Mouse (Mus musculus): ENCODE measurements around the gene Gm45844. TPM values are rescaled to one million over a fixed set of nuclear protein-coding genes. Genes with fewer than 3 reads are reported as not detected.

The Gm45844 gene
- polyA plus RNA-seq, 1 experiment from 2014 or later = 16.3 TPM

DNA sequence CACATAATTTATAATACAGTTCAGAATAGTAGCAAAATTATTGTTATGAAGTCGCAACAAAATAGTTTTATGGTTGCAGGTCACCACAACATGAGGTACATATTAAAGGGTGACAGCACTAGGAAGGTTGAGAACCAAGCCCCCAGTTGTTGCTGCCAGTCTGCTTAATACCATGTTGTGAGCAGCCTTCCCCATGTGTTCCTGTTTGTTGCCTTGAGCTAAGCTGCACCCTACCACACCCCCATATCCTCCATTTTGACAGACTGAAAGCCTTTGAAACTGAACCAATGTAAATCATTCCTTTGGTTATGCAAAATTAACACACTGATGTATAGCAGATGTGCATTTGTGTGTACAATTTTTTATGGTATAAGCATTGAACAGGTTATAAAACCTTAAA lies 92.2 kb downstream of the Gm45844 start:
- Histone ChIP-seq H3K4me1 (ENCODE audit: control insufficient read depth, insufficient read depth, low read length) (0 out of 2 replicates have a peak, but pooled peaks cover 2% of the 10 kb centered on the region), H3K27ac (ENCODE audit: low read length) (no peak overlapping the region), H3K4me2 (ENCODE audit: low read length) (no peak overlapping the region), H3K9me3 (replicated peaks; ENCODE audit: control insufficient read depth, low read length, poor library complexity, severe bottlenecking) (no peaks in the 10 kb centered on the region), H3K9ac (ENCODE audit: low read depth, low read length) (no peak overlapping the region), H3K36me3 (ENCODE audit: control insufficient read depth, insufficient read depth, low read length) (peaks cover 20% of the 10 kb centered on the region), H3K4me3 (ENCODE audit: low read depth, low read length) (no peak overlapping the region), H3K27me3 (ENCODE audit: control insufficient read depth, insufficient read depth, low read depth, low read length) (no peaks in the 10 kb centered on the region)
- WGBS = 94% methylated on average over 1 of the region's 1 CpGs
- no peak for ATAC-seq

DNA sequence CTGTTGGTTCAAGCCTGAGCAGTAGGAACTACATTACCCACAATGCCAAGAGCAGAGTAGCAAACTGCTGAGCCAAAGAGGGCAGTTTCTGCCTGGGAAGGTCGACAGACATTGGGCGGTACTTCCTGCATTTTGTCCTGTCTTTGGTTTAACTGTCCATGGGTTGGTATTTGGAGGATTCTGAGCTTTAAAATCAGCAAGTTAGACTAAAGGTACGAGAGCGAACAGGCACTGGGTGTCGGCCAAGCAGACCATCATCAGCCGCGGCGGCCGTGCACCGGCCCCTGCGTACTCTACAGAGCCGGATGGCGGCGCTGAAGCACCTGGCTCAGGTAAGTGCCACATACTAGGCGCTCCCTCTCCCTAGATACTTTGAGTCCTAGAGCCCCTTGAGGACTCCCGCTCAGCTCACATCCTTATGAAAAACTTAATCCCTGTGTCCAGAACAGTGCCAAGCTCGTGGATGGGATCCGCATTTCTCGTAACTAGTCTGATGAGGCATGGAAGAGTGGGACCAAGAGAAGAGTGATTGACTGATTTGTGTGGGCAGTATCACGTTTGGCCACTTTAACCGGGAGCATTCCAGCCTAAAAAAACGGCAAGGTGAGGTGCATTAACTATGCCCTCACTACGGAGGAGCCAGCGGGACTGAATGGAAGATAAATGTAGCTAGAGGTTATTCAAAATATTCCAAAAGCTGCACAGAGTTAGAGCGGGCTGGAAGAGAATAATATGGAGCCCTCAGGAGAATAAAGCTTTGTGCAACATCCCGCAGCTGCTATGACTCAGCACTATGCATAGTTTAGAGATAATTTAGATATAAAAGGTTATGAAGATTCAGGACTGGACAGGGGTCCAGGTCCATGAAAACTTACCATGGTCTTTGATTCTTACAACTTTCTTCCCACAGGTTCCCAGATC lies 106.6 kb downstream of the Gm45844 start, which contains the start of gene Zfp418:
Gene Zfp418 (plus strand): TSS at position 104 of the 921 bp plus-strand sequence.
- no peaks in the 10 kb centered on the region for H3K9me3 ChIP-seq (replicated peaks; ENCODE audit: control insufficient read depth, low read length, poor library complexity, severe bottlenecking)
- H3K36me3 ChIP-seq (ENCODE audit: control insufficient read depth, insufficient read depth, low read length) = peaks cover 13% of the 10 kb centered on the region
- peak within 1 kb of the TSS; percentile 72 for H3K9ac ChIP-seq (ENCODE audit: low read depth, low read length)
- ATAC-seq = peak; percentile 99
- H3K27ac ChIP-seq (ENCODE audit: low read length) = peak within 1 kb of the TSS; percentile 78
- WGBS = under 1% methylated on average over 26 of the region's 26 CpGs
- H3K27me3 ChIP-seq (ENCODE audit: control insufficient read depth, insufficient read depth, low read depth, low read length) = no peaks in the 10 kb centered on the region
- peak within 1 kb of the TSS; percentile 58 for H3K4me3 ChIP-seq (ENCODE audit: low read depth, low read length)
- H3K4me1 ChIP-seq (ENCODE audit: control insufficient read depth, insufficient read depth, low read length) = peaks cover 6% of the 10 kb centered on the region
- peak within 1 kb of the TSS; percentile 67 for H3K4me2 ChIP-seq (ENCODE audit: low read length)

Small RNAs within 50 kb of the gene (microRNA-seq; reads per million reads assigned to microRNA genes)
- gene Mir5620 = 1.0 reads per million

Other genes with a start within 250 kb of the Gm45844 start
- 24.0 and 24.3 TPM in 2 replicates for gene Zfp954, start 156.8 kb downstream of the Gm45844 start, polyA plus RNA-seq (2015; fragmentation: Nextera tagmentation; extraction: Ambion mirVana)
- 17.5 and 18.2 TPM in 2 replicates for gene Zfp773, start 141.5 kb downstream of the Gm45844 start, polyA plus RNA-seq (2015; fragmentation: Nextera tagmentation; extraction: Ambion mirVana)
- gene Zfp418, start 107.0 kb downstream of the Gm45844 start, polyA plus RNA-seq (2015; fragmentation: Nextera tagmentation; extraction: Ambion mirVana) = 3.5 TPM in 2 replicates
- gene Zfp772, start 68.3 kb downstream of the Gm45844 start, polyA plus RNA-seq (2015; fragmentation: Nextera tagmentation; extraction: Ambion mirVana) = 9.8 and 10.6 TPM in 2 replicates
- 1.5 and 1.7 TPM in 2 replicates for gene Vmn2r29, start 31.0 kb downstream of the Gm45844 start, polyA plus RNA-seq (2015; fragmentation: Nextera tagmentation; extraction: Ambion mirVana)
- 221 and 229 TPM in 2 replicates for gene Clcn4, start 22.6 kb upstream of the Gm45844 start, polyA plus RNA-seq (2015; fragmentation: Nextera tagmentation; extraction: Ambion mirVana)
- not detected in 2 replicates for gene Vmn2r30, start 59.3 kb upstream of the Gm45844 start, polyA plus RNA-seq (2015; fragmentation: Nextera tagmentation; extraction: Ambion mirVana)
- not detected in 2 replicates for gene Gm45783, start 96.3 kb upstream of the Gm45844 start, polyA plus RNA-seq (2015; fragmentation: Nextera tagmentation; extraction: Ambion mirVana)
- gene Vmn2r31, start 121.4 kb upstream of the Gm45844 start, polyA plus RNA-seq (2015; fragmentation: Nextera tagmentation; extraction: Ambion mirVana) = not detected in 2 replicates
- not detected in 2 replicates for gene Vmn2r32, start 201.7 kb upstream of the Gm45844 start, polyA plus RNA-seq (2015; fragmentation: Nextera tagmentation; extraction: Ambion mirVana)

Measured in midbrain, embryonic 16.5 days (tissue).